Mouse (Mus musculus) forebrain, embryonic 10.5 days (tissue): Measurements from ENCODE around the gene Rai1. TPM values are rescaled to one million over a fixed set of nuclear protein-coding genes. Genes with fewer than 3 reads are reported as not detected.

Experiments used
- DNase-seq: peaks from one replicate; pipeline ENCODE4 v3.0.0-alpha.2; 2017; ENCODE audit warnings: low spot score; ENCODE audit errors: extremely low spot score
- H3K27ac ChIP-seq: fragments of 300-500 bp; sonication (generic); 2 replicates; pipeline ENCODE4 v1.5.1; 2016; ENCODE audit warnings: mild to moderate bottlenecking
- H3K27me3 ChIP-seq: fragments of 300-500 bp; sonication (generic); 2 replicates; pipeline ENCODE4 v1.6.1; 2016; ENCODE audit warnings: mild to moderate bottlenecking; ENCODE audit not compliant: poor library complexity, severe bottlenecking
- H3K36me3 ChIP-seq: fragments of 300-500 bp; sonication (generic); replicated peaks from 2 replicates; pipeline ENCODE4 v1.6.1; 2016; ENCODE audit warnings: mild to moderate bottlenecking, moderate library complexity
- H3K4me1 ChIP-seq: fragments of 300-500 bp; sonication (generic); 2 replicates; pipeline ENCODE4 v1.6.1; 2016
- H3K4me3 ChIP-seq: fragments of 300-500 bp; sonication (generic); 2 replicates; pipeline ENCODE4 v1.5.1; 2016; ENCODE audit warnings: mild to moderate bottlenecking, moderate library complexity
- H3K9me3 ChIP-seq: fragments of 300-500 bp; sonication (generic); 2 replicates; pipeline ENCODE4 v1.6.1; 2016; ENCODE audit warnings: mild to moderate bottlenecking, moderate library complexity
- WGBS: fragments of 180-500 bp; shearing (Covaris S2); methylation state at CpG from one replicate; pipeline ENCODE4 v1.1.7; 2016; 5-methylcytosine and 5-hydroxymethylcytosine counted together
- polyA plus RNA-seq: library from polyadenylated mRNA; unstranded; fragments of >200 nt; fragmentation: Nextera tagmentation; extraction: Ambion mirVana; gene quantifications from 2 replicates; pipeline ENCODE4 v1.2.1, GENCODE M21; 2016

The Rai1 gene
- polyA plus RNA-seq, 1 experiment from 2014 or later, result 25.3 TPM

DNA sequence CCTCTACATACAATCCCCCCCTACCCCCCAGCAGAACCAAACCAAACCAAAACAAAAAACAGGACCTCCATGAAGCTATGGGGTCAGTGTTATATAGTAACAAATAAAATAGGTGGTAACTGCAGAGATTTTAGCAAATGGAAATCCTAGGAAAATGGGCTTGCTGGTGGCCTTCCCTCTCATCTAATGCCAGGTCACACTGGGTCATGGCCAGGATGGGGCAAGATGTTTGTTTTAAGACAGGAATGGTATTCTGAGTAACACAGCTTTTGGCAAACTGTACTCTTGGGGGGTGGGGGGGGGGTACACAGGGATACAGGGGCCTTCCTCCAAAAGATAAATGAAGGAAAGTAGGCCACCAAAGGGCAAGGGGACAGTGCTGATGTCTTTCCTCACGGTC lies 57.7 kb downstream of the Rai1 start:
- whole genome bisulfite sequencing, result 97% methylated on average over 1 of the region's 1 CpGs
- peaks cover 58% of the 10 kb centered on the region for H3K4me1 ChIP-seq

DNA sequence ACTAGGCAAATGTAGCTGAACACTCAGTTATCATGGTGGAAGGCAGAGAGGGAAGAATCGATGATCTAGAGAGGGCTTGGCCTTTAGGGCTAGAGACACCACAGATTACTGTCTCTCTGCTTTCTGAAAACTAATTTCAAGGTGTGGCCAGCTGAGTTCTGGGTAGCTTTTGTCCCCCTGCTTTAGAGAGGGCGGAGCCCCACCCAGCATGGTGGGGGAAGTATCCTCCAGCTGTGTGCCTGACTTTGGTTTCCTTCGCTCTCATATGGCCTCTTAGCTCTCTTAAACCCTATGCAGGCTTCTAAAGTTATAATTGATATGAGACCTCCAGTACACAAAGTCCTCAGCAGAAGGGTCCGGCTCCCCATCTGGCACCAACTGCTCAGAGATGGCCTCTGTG lies 58.5 kb downstream of the Rai1 start:
- Histone ChIP-seq H3K36me3 (peaks cover 71% of the 10 kb centered on the region), H3K4me3 (no peak overlapping the region), H3K27ac (no peak overlapping the region), H3K9me3 (no peaks in the 10 kb centered on the region), H3K4me1 (peaks cover 66% of the 10 kb centered on the region), H3K27me3 (no peaks in the 10 kb centered on the region)
- 90% methylated on average over 4 of the region's 4 CpGs for WGBS
- DNase-seq, result no peak

More for the DNA sequence above, 57.7 kb downstream of the Rai1 start:
- DNase-seq, result no peak
- H3K4me3 ChIP-seq, result no peak overlapping the region
- H3K27ac ChIP-seq, result no peak overlapping the region
- H3K9me3 ChIP-seq, result no peaks in the 10 kb centered on the region
- no peaks in the 10 kb centered on the region for H3K27me3 ChIP-seq
- H3K36me3 ChIP-seq, result peaks cover 79% of the 10 kb centered on the region

DNA sequence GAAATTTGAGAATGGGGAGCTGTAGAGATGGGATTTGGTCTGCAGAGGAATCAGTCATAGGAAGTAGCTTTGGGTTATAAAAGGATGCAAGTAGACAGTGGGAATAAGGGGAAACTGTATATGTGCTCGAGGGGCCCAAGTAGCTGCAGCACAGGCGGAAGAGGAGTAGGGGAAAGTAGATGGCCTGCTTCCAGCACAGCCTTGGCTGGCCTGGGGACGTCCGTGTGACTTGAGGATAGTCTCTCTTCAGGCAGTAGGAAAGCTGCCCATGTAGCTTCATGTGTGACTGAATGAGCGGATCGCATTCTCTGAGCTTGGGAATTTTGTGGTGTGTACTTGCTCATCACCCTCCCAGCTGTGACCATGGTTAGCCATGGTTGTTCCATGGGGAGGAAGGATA lies 59.6 kb downstream of the Rai1 start:
- 92% methylated on average over 6 of the region's 6 CpGs for WGBS
- no peak for DNase-seq
- no peak overlapping the region for H3K27ac ChIP-seq

DNA sequence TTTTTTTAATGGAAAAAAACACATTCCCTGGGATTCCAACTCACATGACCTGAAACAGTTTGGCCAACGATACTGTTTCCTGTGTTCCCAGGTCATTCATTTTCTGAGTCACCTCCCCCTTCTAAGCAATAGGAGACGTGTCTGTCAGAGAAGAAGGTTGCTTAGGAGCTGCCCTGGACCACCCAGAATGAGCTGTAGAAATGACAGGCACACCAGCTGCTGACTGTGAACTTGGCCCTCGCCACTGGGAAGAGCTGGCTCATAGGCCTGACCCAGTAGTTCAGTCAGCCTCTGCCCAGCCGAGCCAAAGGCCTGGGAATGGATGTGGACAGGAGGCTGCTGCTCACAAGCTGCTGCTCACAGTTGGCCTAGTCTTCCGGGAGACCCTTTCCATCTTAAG lies 60.3 kb downstream of the Rai1 start:
- Histone ChIP-seq H3K36me3 (peaks cover 64% of the 10 kb centered on the region), H3K4me1 (peaks cover 80% of the 10 kb centered on the region), H3K4me3 (no peak overlapping the region), H3K9me3 (no peaks in the 10 kb centered on the region), H3K27ac (no peak overlapping the region), H3K27me3 (no peaks in the 10 kb centered on the region)
- 75% methylated on average over 5 of the region's 5 CpGs for WGBS
- DNase-seq, result no peak

More for the DNA sequence above, 59.6 kb downstream of the Rai1 start:
- H3K27me3 ChIP-seq, result no peaks in the 10 kb centered on the region
- peaks cover 77% of the 10 kb centered on the region for H3K4me1 ChIP-seq
- H3K36me3 ChIP-seq, result peaks cover 64% of the 10 kb centered on the region
- H3K4me3 ChIP-seq, result no peak overlapping the region
- H3K9me3 ChIP-seq, result no peaks in the 10 kb centered on the region

DNA sequence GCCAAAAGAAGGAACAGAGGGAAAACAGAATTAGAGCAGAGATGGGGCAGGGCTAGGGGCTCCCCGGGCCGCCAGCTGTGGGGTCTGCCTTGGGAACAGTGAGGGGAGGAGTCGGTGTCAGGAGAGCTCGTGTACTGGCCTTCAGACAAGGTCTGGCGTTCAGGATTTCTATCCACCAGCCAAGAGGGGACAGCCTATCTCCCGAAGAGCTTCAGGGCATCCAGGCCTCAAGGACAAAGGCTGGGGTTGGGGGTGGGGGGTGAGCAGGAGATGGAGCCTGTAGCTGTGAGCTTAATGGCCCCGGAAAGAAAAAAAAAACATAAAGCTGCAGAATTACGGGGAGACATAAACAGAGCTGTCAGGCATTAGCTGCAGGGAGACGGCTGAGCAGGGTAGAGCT lies 64.0 kb downstream of the Rai1 start:
- H3K27me3 ChIP-seq, result no peaks in the 10 kb centered on the region; the same call in 1 of the 2 replicates
- peaks cover 52% of the 10 kb centered on the region for H3K36me3 ChIP-seq
- H3K4me3 ChIP-seq, result no peak overlapping the region
- H3K9me3 ChIP-seq, result no peaks in the 10 kb centered on the region
- 50% methylated on average over 9 of the region's 9 CpGs for WGBS
- H3K4me1 ChIP-seq, result peaks cover 80% of the 10 kb centered on the region
- peak overlapping the region; percentile 62 for H3K27ac ChIP-seq
- DNase-seq, result no peak

DNA sequence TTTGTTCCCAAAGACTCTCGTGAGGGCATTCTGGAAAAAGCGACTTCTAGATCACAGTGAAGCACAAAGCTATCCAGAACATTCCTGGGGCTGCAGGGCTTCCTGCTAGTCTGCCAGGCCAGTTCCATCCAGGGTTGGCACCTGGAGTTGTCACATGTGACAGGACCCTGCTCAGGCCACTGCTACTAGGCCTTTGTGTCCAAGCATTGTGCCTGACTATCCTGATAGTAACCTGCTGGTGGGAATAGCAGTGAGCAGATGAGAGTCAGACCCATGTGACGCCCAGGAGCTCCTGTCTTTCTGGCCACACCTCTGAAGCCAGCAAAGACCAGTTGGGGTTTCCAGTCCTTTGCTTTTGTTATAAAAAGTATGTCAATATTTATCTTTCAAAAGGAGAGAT lies 67.3 kb downstream of the Rai1 start:
- DNase-seq, result no peak
- H3K27ac ChIP-seq, result no peak overlapping the region
- no peak overlapping the region for H3K4me3 ChIP-seq
- peaks cover 45% of the 10 kb centered on the region for H3K36me3 ChIP-seq
- no peaks in the 10 kb centered on the region for H3K9me3 ChIP-seq
- H3K27me3 ChIP-seq, result peaks cover 5% of the 10 kb centered on the region; the same call in 1 of the 2 replicates
- 81% methylated on average over 3 of the region's 3 CpGs for WGBS
- H3K4me1 ChIP-seq, result peaks cover 90% of the 10 kb centered on the region

DNA sequence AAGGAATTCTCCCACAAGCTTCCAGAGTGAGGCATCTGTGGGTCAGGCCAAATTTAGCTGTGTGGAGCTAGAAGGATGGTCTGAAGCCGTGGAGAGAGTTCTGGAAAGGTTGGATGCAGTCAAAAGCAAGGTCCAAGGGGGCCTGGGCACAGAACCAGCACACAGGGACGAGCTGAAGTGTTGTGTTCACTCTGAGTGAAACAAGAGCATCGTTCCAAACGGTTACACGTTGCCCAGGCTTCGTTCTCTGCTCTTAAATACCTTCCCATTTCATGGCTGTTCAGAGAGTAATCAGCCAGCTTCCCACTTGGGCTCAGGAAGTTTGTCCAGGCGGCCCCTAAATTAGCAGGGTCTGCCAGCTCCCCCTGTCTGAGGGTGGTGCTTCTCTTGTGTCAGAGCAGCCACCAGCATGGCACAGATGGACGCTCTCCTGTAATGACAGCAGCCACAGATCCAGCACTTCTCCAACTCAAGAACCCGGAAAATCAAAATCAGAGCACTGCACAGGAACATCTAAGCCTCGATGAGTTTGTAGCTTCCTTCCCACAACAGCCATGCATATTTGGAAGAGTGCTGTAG lies 68.9 kb downstream of the Rai1 start:
- peaks cover 90% of the 10 kb centered on the region for H3K4me1 ChIP-seq
- H3K36me3 ChIP-seq, result peaks cover 48% of the 10 kb centered on the region
- H3K27me3 ChIP-seq, result peaks cover 16% of the 10 kb centered on the region
- no peak overlapping the region for H3K27ac ChIP-seq
- no peaks in the 10 kb centered on the region for H3K9me3 ChIP-seq
- 83% methylated on average over 10 of the region's 10 CpGs for WGBS
- DNase-seq, result no peak
- H3K4me3 ChIP-seq, result no peak overlapping the region

DNA sequence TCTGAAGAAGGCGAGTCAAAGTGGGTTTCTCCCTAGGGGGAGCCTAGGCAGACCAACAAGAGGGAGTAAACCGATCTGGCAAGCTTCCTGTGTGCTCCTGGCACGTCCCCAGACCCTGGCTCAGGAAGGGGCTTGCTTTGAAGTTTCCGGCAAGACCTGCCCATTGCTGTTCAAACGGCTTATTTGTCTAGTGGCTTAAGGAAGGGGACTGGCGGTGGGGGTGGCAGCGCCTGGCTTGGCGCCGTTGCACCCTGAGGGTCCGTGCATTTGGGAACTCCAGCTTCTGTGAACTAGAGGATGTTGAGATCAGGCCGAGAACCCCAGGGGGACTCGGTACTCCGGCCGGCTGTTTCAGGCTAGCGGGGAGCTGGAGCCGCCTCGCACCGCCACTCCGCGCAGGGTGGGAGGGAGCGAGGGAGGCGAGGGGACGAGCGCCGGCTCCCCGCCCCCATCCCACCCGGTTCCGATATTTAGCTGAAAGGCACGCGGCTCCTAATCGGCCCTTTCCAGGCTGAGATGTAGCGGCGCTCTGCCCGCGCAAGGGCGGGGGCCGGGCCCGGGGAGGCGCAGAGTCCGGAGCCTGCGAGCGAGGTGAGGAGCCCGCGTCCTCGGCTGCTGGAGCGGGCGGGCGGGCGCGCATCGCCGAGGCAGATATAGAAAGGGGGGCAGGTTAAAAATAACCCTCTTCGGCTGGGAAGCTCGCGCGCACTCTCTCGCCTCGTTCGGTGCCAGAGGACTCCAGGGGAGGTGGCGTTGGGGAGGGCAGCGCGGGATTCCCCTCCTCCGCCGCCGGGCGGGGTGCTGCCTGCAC lies 70.8 kb downstream of the Rai1 start:
- DNase-seq, result peak; percentile 53
- Histone ChIP-seq H3K4me1 (peaks cover 91% of the 10 kb centered on the region), H3K9me3 (no peaks in the 10 kb centered on the region), H3K27me3 (peaks cover 16% of the 10 kb centered on the region), H3K4me3 (peak overlapping the region; percentile 63), H3K36me3 (peaks cover 43% of the 10 kb centered on the region), H3K27ac (peak overlapping the region; percentile 86)
- WGBS, result under 1% methylated on average over 66 of the region's 66 CpGs

DNA sequence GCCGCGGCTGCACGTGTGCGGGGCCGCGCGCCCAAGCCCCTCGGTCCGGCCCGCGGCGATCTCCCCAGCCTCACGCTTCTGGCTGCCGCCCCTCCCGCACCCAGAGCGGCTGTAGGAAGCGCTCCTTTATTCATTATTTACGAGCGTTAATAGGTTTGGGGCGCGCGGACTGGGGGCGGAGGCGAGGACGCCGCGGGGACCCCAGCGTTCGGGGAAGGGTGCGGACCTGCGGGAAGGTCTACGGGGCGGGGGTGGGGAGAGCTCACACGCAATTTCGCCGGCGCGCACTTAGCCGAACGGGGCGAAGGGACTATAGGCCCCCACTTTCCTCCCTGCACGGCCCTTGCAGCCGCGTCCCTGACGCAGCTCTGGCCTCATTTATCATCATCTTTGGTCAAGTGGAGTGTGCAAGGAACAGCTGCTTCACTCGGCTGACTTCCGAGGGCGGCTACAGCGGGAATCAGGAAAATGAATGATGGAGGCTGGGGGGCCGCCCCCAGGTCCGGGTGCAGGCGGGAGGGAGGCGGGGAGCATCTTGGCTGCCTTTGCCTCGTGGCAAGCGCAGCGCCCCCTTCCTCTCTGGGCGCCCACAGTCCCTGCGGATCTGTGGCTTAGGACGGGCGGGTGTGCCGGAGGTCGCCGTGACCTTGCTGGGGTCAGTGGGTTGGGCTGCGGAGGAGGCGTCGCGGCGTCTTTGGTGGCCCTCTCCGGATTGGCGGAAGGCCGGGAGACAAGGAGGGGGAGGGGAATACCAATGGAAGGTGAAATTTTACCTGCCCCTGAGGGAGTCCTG lies 71.6 kb downstream of the Rai1 start:
- H3K27ac ChIP-seq, result peak overlapping the region; percentile 86
- peak overlapping the region; percentile 63 for H3K4me3 ChIP-seq
- no peaks in the 10 kb centered on the region for H3K9me3 ChIP-seq
- under 1% methylated on average over 70 of the region's 71 CpGs for WGBS
- DNase-seq, result peak; percentile 81
- H3K36me3 ChIP-seq, result peaks cover 42% of the 10 kb centered on the region
- H3K27me3 ChIP-seq, result peaks cover 16% of the 10 kb centered on the region
- peaks cover 92% of the 10 kb centered on the region for H3K4me1 ChIP-seq

DNA sequence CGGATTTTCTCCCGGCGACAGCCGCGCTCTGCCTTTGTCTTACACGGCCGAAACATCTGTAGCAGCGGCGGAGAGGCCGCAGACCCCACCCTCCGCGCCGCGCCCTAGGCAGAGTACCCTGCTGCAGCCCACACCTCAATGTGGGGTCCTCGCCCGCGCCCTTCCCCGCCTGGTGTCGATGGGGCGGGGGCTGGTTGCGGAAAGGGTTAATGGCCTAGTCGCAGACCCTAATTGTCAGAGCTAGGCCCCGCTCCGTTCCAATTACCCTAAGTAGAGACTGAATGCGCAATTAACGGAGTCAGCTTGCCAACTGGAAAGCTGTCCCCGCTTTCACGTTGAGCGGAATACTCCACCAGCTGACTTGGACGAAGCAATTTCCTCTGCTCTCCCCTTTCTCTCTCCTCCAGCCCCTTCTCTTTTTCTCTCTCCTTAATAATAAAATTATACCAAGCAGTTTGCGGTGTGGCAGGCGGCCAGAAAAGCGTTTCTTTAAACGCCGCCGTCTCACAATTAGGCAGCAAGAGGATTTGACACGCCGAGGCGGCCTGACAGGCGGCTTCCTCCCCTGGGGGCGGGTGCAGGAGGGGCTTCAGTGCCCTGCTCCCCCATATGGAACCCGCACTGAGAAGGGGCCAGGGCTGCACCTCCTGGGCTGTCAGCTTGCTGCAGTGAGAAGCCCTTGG lies 72.3 kb downstream of the Rai1 start:
- WGBS, result under 1% methylated on average over 42 of the region's 42 CpGs
- peak overlapping the region; percentile 63 for H3K4me3 ChIP-seq
- H3K9me3 ChIP-seq, result no peaks in the 10 kb centered on the region
- peaks cover 35% of the 10 kb centered on the region for H3K36me3 ChIP-seq
- H3K27ac ChIP-seq, result peak overlapping the region; percentile 86
- peaks cover 16% of the 10 kb centered on the region for H3K27me3 ChIP-seq
- peaks cover 93% of the 10 kb centered on the region for H3K4me1 ChIP-seq
- DNase-seq, result peak; percentile 71

DNA sequence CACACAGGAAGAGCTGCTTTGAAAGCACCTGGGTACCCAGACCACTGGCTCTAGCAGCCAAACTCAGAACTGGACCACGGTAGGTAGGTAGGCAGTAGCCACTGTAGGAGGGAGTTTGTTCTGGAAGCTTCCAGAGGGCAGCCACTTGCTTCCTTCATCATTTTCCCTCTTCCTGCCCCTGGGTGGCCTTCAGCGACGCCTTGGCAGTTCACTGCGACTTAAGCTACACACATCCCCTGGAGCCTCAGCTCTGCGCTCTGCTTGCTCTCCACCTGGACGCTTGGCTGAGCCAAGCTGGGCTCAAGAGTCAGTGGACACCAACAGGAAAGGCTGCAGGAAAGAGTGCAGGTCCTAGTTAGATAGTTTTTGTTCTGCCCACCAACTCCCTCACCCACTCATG lies 73.2 kb downstream of the Rai1 start:
- peak overlapping the region; percentile 86 for H3K27ac ChIP-seq
- peak overlapping the region; percentile 63 for H3K4me3 ChIP-seq
- no peaks in the 10 kb centered on the region for H3K9me3 ChIP-seq
- H3K36me3 ChIP-seq, result peaks cover 34% of the 10 kb centered on the region
- H3K4me1 ChIP-seq, result peaks cover 93% of the 10 kb centered on the region
- no peak for DNase-seq
- 54% methylated on average over 6 of the region's 6 CpGs for WGBS
- H3K27me3 ChIP-seq, result peaks cover 16% of the 10 kb centered on the region

DNA sequence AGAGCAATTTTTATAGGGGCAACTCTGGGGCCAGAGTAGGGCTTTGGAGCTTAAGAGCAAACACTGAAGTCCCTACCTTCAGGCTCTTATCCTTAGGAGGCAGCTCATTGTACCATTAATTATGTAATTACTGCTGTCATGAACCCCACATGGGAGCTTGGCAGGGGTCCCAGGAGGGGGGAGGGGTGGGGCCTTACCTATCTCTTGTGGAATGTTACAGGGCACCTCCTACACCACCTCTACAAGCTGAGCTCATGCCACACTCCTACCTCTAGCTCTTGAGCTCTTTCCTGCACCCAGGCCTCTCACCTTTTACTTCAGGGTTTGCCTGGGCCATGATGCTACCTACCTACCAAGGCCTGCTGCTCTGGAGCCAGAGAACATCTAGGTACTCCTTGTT lies 73.7 kb downstream of the Rai1 start:
- peak overlapping the region; percentile 86; the same call in 1 of the 2 replicates for H3K27ac ChIP-seq
- H3K27me3 ChIP-seq, result peaks cover 16% of the 10 kb centered on the region
- peaks cover 29% of the 10 kb centered on the region for H3K36me3 ChIP-seq
- H3K4me3 ChIP-seq, result no peak overlapping the region
- no peak for DNase-seq
- H3K9me3 ChIP-seq, result no peaks in the 10 kb centered on the region
- H3K4me1 ChIP-seq, result peaks cover 93% of the 10 kb centered on the region
